Mouse (Mus musculus) brain, embryonic 14.5 days (tissue): Measurements from ENCODE around the gene Vps45.

Source experiments
- CTCF ChIP-seq: fragments of 200-500 bp; IDR thresholded peaks from 2 replicates; pipeline ENCODE4 v1.5.1; 2012; ENCODE audit warnings: inconsistent platforms, mild to moderate bottlenecking, moderate library complexity, borderline replicate concordance; ENCODE audit not compliant: insufficient read depth, insufficient read length; ENCODE audit errors: extremely low read depth
- POLR2A ChIP-seq: fragments of 200-500 bp; IDR thresholded peaks from 2 replicates; pipeline ENCODE4 v1.6.1; 2012; ENCODE audit warnings: mild to moderate bottlenecking, inconsistent platforms, borderline replicate concordance; ENCODE audit not compliant: poor library complexity, insufficient read depth, insufficient read length, severe bottlenecking; ENCODE audit errors: extremely low read depth

GRCm38 (mm10) chr3:96065147-96065546 lies 6.9 kb upstream of the Vps45 start:
- no peak for TF ChIP-seq CTCF
- TF ChIP-seq POLR2A, result no peak
